Mouse (Mus musculus) frontal cortex, postnatal 25 days (tissue): ENCODE data around the gene Ttll3.

ENCODE experiments used
- DNase-seq, 2 experiments: peaks; one replicate each; pipeline ENCODE4 v3.0.0; 2022; ENCODE audit warnings: low spot score in 2 of 2

The Ttll3 gene

GRCm38 (mm10) chr6:113388960-113389359, at the start of gene Ttll3:
Ttll3 (plus strand) TSS chr6:113389260.
- no peak for DNase-seq

- no peak for DNase-seq
Measured at GRCm38 (mm10) chr6:113341574-113341973, 47.5 kb upstream of the Ttll3 start.

GRCm38 (mm10) chr6:113342297-113342696, 46.8 kb upstream of the Ttll3 start:
- no peak for DNase-seq

GRCm38 (mm10) chr6:113343177-113344092, 45.6 kb upstream of the Ttll3 start, which contains the start of gene Camk1:
Camk1 (minus strand) TSS chr6:113343984.
- DNase-seq, result peak; percentile 50 to 60

- DNase-seq, result no peak
Measured at GRCm38 (mm10) chr6:113344321-113344720, 44.7 kb upstream of the Ttll3 start.

- DNase-seq, result no peak
Measured at GRCm38 (mm10) chr6:113346897-113347296, 42.2 kb upstream of the Ttll3 start.

- no peak for DNase-seq
Measured at GRCm38 (mm10) chr6:113350538-113350937, 38.5 kb upstream of the Ttll3 start.

- no peak for DNase-seq
Measured at GRCm38 (mm10) chr6:113351161-113351560, 37.9 kb upstream of the Ttll3 start.

- no peak for DNase-seq
Measured at GRCm38 (mm10) chr6:113351653-113352052, 37.4 kb upstream of the Ttll3 start.

GRCm38 (mm10) chr6:113352820-113353219, 36.2 kb upstream of the Ttll3 start:
- no peak for DNase-seq

- no peak for DNase-seq
Measured at GRCm38 (mm10) chr6:113353696-113354095, 35.4 kb upstream of the Ttll3 start.

GRCm38 (mm10) chr6:113361476-113361875, 27.6 kb upstream of the Ttll3 start:
- DNase-seq, result no peak

- no peak for DNase-seq
Measured at GRCm38 (mm10) chr6:113362241-113362640, 26.8 kb upstream of the Ttll3 start.

- DNase-seq, result no peak
Measured at GRCm38 (mm10) chr6:113364518-113365135, 24.4 kb upstream of the Ttll3 start.

- DNase-seq, result no peak
Measured at GRCm38 (mm10) chr6:113366639-113367038, 22.4 kb upstream of the Ttll3 start.

- DNase-seq, result no peak
Measured at GRCm38 (mm10) chr6:113367574-113367973, 21.5 kb upstream of the Ttll3 start.

- no peak for DNase-seq
Measured at GRCm38 (mm10) chr6:113368124-113368523, 20.9 kb upstream of the Ttll3 start.

GRCm38 (mm10) chr6:113368577-113368976, 20.5 kb upstream of the Ttll3 start:
- no peak for DNase-seq

GRCm38 (mm10) chr6:113370194-113370929, 18.7 kb upstream of the Ttll3 start:
- DNase-seq, result no peak

- no peak for DNase-seq
Measured at GRCm38 (mm10) chr6:113373491-113373890, 15.6 kb upstream of the Ttll3 start.

- DNase-seq, result no peak
Measured at GRCm38 (mm10) chr6:113377172-113377495, 11.9 kb upstream of the Ttll3 start.
